Mouse (Mus musculus) intestine, postnatal 0 days (tissue): ENCODE results near the gene Sh2d6. TPM values are rescaled to one million over a fixed set of nuclear protein-coding genes. Genes with fewer than 3 reads are reported as not detected.

Source experiments
- ATAC-seq: fragments of 200-750 bp; cut with Nextera tagmentation; 2 replicates; pipeline ENCODE4 v1.8.0; 2017; ENCODE audit warnings: mild to moderate bottlenecking, moderate TSS enrichment, moderate library complexity
- H3K27ac ChIP-seq: fragments of 300-500 bp; sonication (generic); 2 replicates; pipeline ENCODE4 v1.5.1; 2014; ENCODE audit warnings: mild to moderate bottlenecking, low read depth, low read length, moderate library complexity
- H3K27me3 ChIP-seq: fragments of 300-500 bp; sonication (generic); replicated peaks from 2 replicates; pipeline ENCODE4 v1.6.1; 2014; ENCODE audit warnings: low read length, mixed read lengths; ENCODE audit not compliant: control insufficient read depth, insufficient read depth
- H3K36me3 ChIP-seq: fragments of 300-500 bp; sonication (generic); 2 replicates; pipeline ENCODE4 v1.6.1; 2014; ENCODE audit warnings: mild to moderate bottlenecking, moderate library complexity; ENCODE audit not compliant: control insufficient read depth, insufficient read depth
- H3K4me1 ChIP-seq: fragments of 300-500 bp; sonication (generic); replicated peaks from 2 replicates; pipeline ENCODE4 v1.6.1; 2014; ENCODE audit warnings: antibody characterized with exemption, low read length, mixed read lengths; ENCODE audit not compliant: control insufficient read depth, insufficient read depth
- H3K4me2 ChIP-seq: fragments of 300-500 bp; sonication (generic); replicated peaks from 2 replicates; pipeline ENCODE4 v1.6.1; 2014; ENCODE audit warnings: low read depth, mild to moderate bottlenecking, moderate library complexity
- H3K4me3 ChIP-seq: fragments of 300-500 bp; sonication (generic); 2 replicates; pipeline ENCODE4 v1.5.1; 2014; ENCODE audit warnings: low read depth, low read length
- H3K9ac ChIP-seq: fragments of 300-500 bp; sonication (generic); 2 replicates; pipeline ENCODE4 v1.6.1; 2014; ENCODE audit warnings: mild to moderate bottlenecking, low read depth, low read length
- H3K9me3 ChIP-seq: fragments of 300-500 bp; sonication (generic); 2 replicates; pipeline ENCODE4 v1.6.1; 2016; ENCODE audit warnings: mixed run types; ENCODE audit not compliant: control insufficient read depth
- CTCF ChIP-seq: sonication (generic); IDR thresholded peaks from 2 replicates; pipeline ENCODE4 v1.5.1; 2016; ENCODE audit warnings: low read depth, mild to moderate bottlenecking, control low read depth, antibody characterized with exemption, moderate library complexity
- WGBS: fragments of 180-500 bp; shearing (Covaris S2); extraction: QIAGEN DNeasy Blood & Tissue Kit; methylation state at CpG from one replicate; pipeline ENCODE4 v1.1.7; 2014; 5-methylcytosine and 5-hydroxymethylcytosine counted together
- polyA plus RNA-seq: library from polyadenylated mRNA; unstranded; fragments of >200 nt; fragmentation: Nextera tagmentation; extraction: Ambion mirVana; gene quantifications from 2 replicates; pipeline ENCODE4 v1.2.1, GENCODE M21; 2015

Sh2d6 gene
- polyA plus RNA-seq, 1 experiment from 2014 or later, result 0.16 TPM

- ATAC-seq, result peak; percentile 84
- no peaks in the 10 kb centered on the region for H3K27me3 ChIP-seq
- 9% methylated on average over 33 of the region's 33 CpGs for WGBS
Observed at GRCm38 (mm10) chr6:72512386-72513070, 9.0 kb downstream of the Sh2d6 start.

DNA sequence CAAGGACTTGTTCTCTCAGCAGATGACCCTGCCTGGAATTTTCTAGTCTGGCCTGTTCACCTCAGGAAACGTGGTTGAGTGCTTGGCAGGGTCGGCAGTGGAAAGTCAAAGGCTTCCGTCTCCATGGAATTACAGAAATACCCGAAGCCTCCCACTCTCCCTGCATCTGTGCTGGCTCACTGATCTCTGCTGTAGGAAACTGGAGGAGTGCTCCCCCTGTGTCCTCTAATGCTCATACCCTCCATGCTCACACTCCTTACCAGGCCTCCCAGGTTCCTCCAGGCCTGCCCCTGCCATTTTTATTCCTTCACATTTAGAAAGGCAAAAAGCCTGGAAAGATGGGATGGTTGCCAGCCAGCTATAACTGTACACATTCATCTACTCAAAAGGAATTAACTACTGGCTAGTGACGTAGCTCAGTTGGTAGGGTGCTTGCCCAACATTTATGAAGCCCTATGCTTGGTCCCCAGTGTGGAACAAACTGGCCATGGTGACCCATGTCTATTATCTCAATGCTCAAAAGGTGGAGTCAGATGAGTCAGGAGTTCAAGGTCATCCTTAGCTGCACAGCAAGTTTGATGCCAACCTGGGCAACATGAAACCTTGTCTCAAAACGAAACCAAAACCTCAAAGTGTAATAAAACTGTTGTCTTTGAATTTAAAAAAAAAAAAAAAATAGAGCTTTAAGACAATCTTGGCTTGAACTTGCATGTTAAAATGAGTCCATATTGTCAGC lies 10.7 kb downstream of the Sh2d6 start:
- ATAC-seq, result no peak
- Histone ChIP-seq H3K36me3 (no peaks in the 10 kb centered on the region), H3K27me3 (no peaks in the 10 kb centered on the region), H3K27ac (no peak overlapping the region), H3K4me2 (no peak overlapping the region), H3K9me3 (no peaks in the 10 kb centered on the region), H3K4me3 (no peak overlapping the region), H3K4me1 (peaks cover 3% of the 10 kb centered on the region; the same call in 1 of the 2 replicates), H3K9ac (no peak overlapping the region)
- WGBS, result 74% methylated on average over 6 of the region's 6 CpGs
- TF ChIP-seq CTCF, result peak; percentile 38; the same call in 1 of the 2 replicates

More at GRCm38 (mm10) chr6:72512386-72513070, 9.0 kb downstream of the Sh2d6 start:
- Histone ChIP-seq H3K4me2 (peak overlapping the region; percentile 66), H3K4me1 (0 out of 2 replicates have a peak, but pooled peaks cover 3% of the 10 kb centered on the region), H3K9me3 (no peaks in the 10 kb centered on the region), H3K4me3 (peak overlapping the region; percentile 28), H3K36me3 (no peaks in the 10 kb centered on the region), H3K27ac (peak overlapping the region; percentile 36), H3K9ac (peak overlapping the region; percentile 43)
- no peak for TF ChIP-seq CTCF

DNA sequence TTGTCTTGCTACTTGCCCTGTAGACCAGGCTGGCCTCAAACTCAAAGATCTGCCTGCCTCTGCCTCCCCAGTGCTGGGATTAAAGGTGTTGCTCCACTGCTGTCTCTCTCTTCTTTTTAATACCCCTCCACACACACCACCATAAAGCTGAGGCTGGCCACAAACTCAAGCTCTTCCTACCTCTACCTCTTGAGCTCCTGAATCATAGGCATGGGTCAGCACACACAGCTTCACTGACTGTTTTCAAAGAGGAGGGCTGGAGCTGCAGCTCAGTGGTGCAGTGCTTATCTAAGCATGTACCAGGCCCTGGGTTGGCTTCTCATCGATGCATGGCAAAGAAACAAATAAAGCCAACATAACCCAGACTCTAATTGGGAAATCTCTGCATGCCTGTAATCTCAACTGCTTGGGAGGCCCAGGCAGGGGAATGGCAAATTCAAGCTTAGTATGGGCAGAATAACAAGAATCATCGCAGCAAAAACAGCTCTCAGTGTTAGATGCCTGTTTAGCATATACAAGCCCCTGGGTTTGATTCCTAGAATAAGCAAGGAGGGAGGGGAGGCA lies 11.6 kb downstream of the Sh2d6 start:
- H3K9ac ChIP-seq, result no peak overlapping the region
- H3K27ac ChIP-seq, result no peak overlapping the region
- no peak for TF ChIP-seq CTCF
- no peak overlapping the region for H3K4me3 ChIP-seq
- no peak overlapping the region for H3K4me2 ChIP-seq
- WGBS, result 62% methylated on average over 2 of the region's 2 CpGs
- no peak for ATAC-seq
- no peaks in the 10 kb centered on the region for H3K27me3 ChIP-seq
- no peaks in the 10 kb centered on the region for H3K9me3 ChIP-seq
- H3K4me1 ChIP-seq, result peaks cover 3% of the 10 kb centered on the region; the same call in 1 of the 2 replicates
- no peaks in the 10 kb centered on the region for H3K36me3 ChIP-seq

DNA sequence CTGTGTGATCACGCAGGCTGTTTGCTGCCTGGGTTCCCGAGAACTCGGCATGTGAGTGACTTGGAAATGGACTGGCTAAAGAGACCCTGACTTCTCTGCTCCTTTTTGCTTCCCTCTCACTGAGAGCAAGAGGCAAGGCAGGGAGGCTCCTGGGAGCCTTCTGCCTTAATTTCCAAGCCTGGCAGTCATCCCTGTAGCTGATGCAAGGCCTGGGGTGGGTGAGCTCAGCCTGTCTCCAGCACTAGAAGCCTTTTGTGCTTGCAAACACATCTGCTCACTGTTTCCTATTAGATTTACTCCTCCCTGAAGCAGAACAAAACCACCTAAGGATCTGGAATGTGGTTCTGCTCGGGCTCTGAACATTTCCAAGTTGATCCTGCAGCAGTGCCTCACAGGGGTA lies 12.9 kb downstream of the Sh2d6 start:
- 87% methylated on average over 4 of the region's 4 CpGs for WGBS
- Histone ChIP-seq H3K4me1 (peaks cover 3% of the 10 kb centered on the region; the same call in 1 of the 2 replicates), H3K4me2 (no peak overlapping the region), H3K27me3 (no peaks in the 10 kb centered on the region), H3K4me3 (no peak overlapping the region), H3K9me3 (no peaks in the 10 kb centered on the region), H3K9ac (no peak overlapping the region), H3K36me3 (no peaks in the 10 kb centered on the region), H3K27ac (no peak overlapping the region)
- no peak for TF ChIP-seq CTCF
- no peak for ATAC-seq

- H3K36me3 ChIP-seq, result no peaks in the 10 kb centered on the region
- no peaks in the 10 kb centered on the region for H3K27me3 ChIP-seq
- TF ChIP-seq CTCF, result no peak
- no peak for ATAC-seq
- H3K4me3 ChIP-seq, result no peak overlapping the region
- H3K4me2 ChIP-seq, result no peak overlapping the region
- no peak overlapping the region for H3K9ac ChIP-seq
- no peak overlapping the region for H3K27ac ChIP-seq
- WGBS, result 88% methylated on average over 1 of the region's 1 CpGs
- peaks cover 3% of the 10 kb centered on the region; the same call in 1 of the 2 replicates for H3K4me1 ChIP-seq
- H3K9me3 ChIP-seq, result no peaks in the 10 kb centered on the region
Observed at GRCm38 (mm10) chr6:72506104-72506503, 15.4 kb downstream of the Sh2d6 start.

- Histone ChIP-seq H3K27me3 (no peaks in the 10 kb centered on the region), H3K9ac (no peak overlapping the region), H3K4me2 (no peak overlapping the region), H3K9me3 (no peaks in the 10 kb centered on the region), H3K36me3 (no peaks in the 10 kb centered on the region), H3K4me3 (no peak overlapping the region), H3K27ac (no peak overlapping the region), H3K4me1 (no peaks in the 10 kb centered on the region; the same call in 1 of the 2 replicates)
- TF ChIP-seq CTCF, result no peak
- WGBS, result 78% methylated on average over 2 of the region's 2 CpGs
- peak; percentile 31; the same call in 1 of the 2 replicates for ATAC-seq
Observed at GRCm38 (mm10) chr6:72503939-72504338, 17.6 kb downstream of the Sh2d6 start.
